Mouse (Mus musculus) ES-E14 (cell line): Measurements from ENCODE around the gene Vmn2r83.

Experiments
- HCFC1 ChIP-seq: IDR thresholded peaks from 2 replicates; pipeline ENCODE4 v1.6.1; 2012; ENCODE audit warnings: low read length, inconsistent platforms, borderline replicate concordance; ENCODE audit not compliant: insufficient read depth
- ZC3H11A ChIP-seq: IDR thresholded peaks from 2 replicates; pipeline ENCODE4 v1.6.1; 2012; ENCODE audit warnings: low read depth, mild to moderate bottlenecking, inconsistent platforms, low read length, borderline replicate concordance
- ZNF384 ChIP-seq: IDR thresholded peaks from 2 replicates; pipeline ENCODE4 v1.6.1; 2012; ENCODE audit warnings: low read depth, low read length, inconsistent platforms

DNA sequence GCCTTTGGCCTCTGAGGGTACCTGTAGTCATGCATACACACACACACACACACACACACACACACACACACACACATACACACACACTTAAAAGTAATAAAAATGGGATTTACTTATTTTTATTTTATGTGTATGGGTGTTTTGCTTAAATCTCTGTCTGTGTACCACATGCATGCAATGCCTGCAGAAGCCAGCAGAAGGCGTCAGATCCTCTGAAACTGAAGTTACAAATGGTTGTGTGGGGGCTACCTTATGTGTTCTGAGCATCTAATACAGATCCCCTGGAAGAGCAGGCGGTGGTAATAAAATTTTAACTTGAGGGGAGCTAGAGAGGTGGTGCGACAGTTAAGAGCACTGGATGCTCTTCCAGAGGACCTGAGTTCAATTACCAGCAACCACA, 59.5 kb downstream of the Vmn2r83 start:
- TF ChIP-seq ZNF384 (no peak), HCFC1 (no peak), ZC3H11A (no peak)
